Mouse (Mus musculus): ENCODE measurements around the gene Itpr1.

Itpr1 gene

GRCm38 (mm10) chr6:108481190-108481589 lies 268.3 kb downstream of the Itpr1 start:
- DNase-seq, result no peak

GRCm38 (mm10) chr6:108482464-108482863 lies 269.6 kb downstream of the Itpr1 start:
- no peak for DNase-seq

GRCm38 (mm10) chr6:108486212-108486992 lies 273.5 kb downstream of the Itpr1 start:
- DNase-seq, result peak; percentile 55

GRCm38 (mm10) chr6:108487300-108487835 lies 274.5 kb downstream of the Itpr1 start:
- DNase-seq, result no peak

GRCm38 (mm10) chr6:108488250-108488649 lies 275.4 kb downstream of the Itpr1 start:
- DNase-seq, result no peak

- no peak for DNase-seq
Measured at GRCm38 (mm10) chr6:108491969-108492368, 279.1 kb downstream of the Itpr1 start.

GRCm38 (mm10) chr6:108493753-108494152 lies 280.9 kb downstream of the Itpr1 start:
- no peak for DNase-seq

- no peak for DNase-seq
Measured at GRCm38 (mm10) chr6:108494185-108494804, 281.4 kb downstream of the Itpr1 start.

- DNase-seq, result no peak
Measured at GRCm38 (mm10) chr6:108494994-108495393, 282.1 kb downstream of the Itpr1 start.

GRCm38 (mm10) chr6:108498070-108498469 lies 285.2 kb downstream of the Itpr1 start:
- DNase-seq, result peak; percentile 53

- DNase-seq, result no peak
Measured at GRCm38 (mm10) chr6:108503651-108504050, 290.8 kb downstream of the Itpr1 start.

GRCm38 (mm10) chr6:108504717-108505116 lies 291.8 kb downstream of the Itpr1 start:
- DNase-seq, result no peak

- no peak for DNase-seq
Measured at GRCm38 (mm10) chr6:108506161-108506560, 293.3 kb downstream of the Itpr1 start.

GRCm38 (mm10) chr6:108507337-108507736 lies 294.4 kb downstream of the Itpr1 start:
- DNase-seq, result no peak

- DNase-seq, result no peak
Measured at GRCm38 (mm10) chr6:108509320-108509719, 296.4 kb downstream of the Itpr1 start.

GRCm38 (mm10) chr6:108510101-108510500 lies 297.2 kb downstream of the Itpr1 start:
- peak; percentile 61 for DNase-seq

GRCm38 (mm10) chr6:108512097-108512496 lies 299.2 kb downstream of the Itpr1 start:
- DNase-seq, result no peak

- DNase-seq, result peak; percentile 76
Measured at GRCm38 (mm10) chr6:108512994-108513393, 300.1 kb downstream of the Itpr1 start.

GRCm38 (mm10) chr6:108516248-108516647 lies 303.4 kb downstream of the Itpr1 start:
- DNase-seq, result no peak

GRCm38 (mm10) chr6:108517241-108517981 lies 304.5 kb downstream of the Itpr1 start:
- DNase-seq, result no peak

GRCm38 (mm10) chr6:108517986-108518385 lies 305.1 kb downstream of the Itpr1 start:
- no peak for DNase-seq

GRCm38 (mm10) chr6:108518552-108518951 lies 305.7 kb downstream of the Itpr1 start:
- no peak for DNase-seq

- no peak for DNase-seq
Measured at GRCm38 (mm10) chr6:108519327-108519726, 306.4 kb downstream of the Itpr1 start.
